Mouse (Mus musculus) heart, adult 2 months (tissue): ENCODE data around the gene Cmtm4.

Experiments used
- CTCF ChIP-seq: fragments of 200-600 bp; IDR thresholded peaks from 2 replicates; pipeline ENCODE4 v1.8.1; 2022; ENCODE audit warnings: antibody characterized with exemption, mild to moderate bottlenecking, moderate library complexity
- EP300 ChIP-seq: fragments of 200-500 bp; IDR thresholded peaks from 2 replicates; pipeline ENCODE4 v1.6.1; 2011; ENCODE audit warnings: low read depth, low read length, control low read depth; ENCODE audit not compliant: insufficient read depth
- POLR2A ChIP-seq: fragments of 200-500 bp; IDR thresholded peaks from 2 replicates; pipeline ENCODE4 v1.6.1; 2011; ENCODE audit warnings: mild to moderate bottlenecking, low read depth, low read length, control low read depth; ENCODE audit not compliant: insufficient read depth

- no peak for TF ChIP-seq CTCF
- TF ChIP-seq EP300, result no peak
- no peak for TF ChIP-seq POLR2A
These were observed 45.6 kb downstream of the Cmtm4 start for GRCm38 (mm10) chr8:104350047-104350446.
